Mouse (Mus musculus): ENCODE measurements around the gene Galnt18. TPM values are rescaled to one million over a fixed set of nuclear protein-coding genes. Genes with fewer than 3 reads are reported as not detected.

The Galnt18 gene
- polyA plus RNA-seq, 1 experiment from 2014 or later, result 35.6 TPM

DNA sequence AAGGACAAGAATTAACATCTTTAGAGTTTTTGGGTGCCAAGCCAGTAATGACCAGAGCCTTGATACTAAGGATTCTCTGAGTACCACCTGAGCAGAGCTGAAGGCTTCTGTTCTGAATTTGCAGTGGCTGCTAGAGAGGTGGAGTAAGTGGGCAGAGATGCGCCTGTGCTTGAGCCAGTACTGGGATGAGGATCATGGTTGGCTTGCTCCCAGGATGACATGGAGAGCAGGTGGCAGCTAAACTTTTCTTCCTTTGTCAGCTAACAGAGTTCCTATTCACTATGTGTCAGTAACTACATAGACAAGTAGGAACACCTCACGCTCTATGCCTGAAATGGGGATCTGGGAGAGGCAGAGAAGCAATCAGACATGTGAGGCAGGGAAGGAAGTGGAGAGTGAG is 264.3 kb downstream of the Galnt18 start:
- 68% methylated on average over 2 of the region's 2 CpGs for WGBS
- no peak for ATAC-seq (ENCODE audit: insufficient read depth, low FRiP score)
- no peaks in the 10 kb centered on the region for H3K36me3 ChIP-seq (ENCODE audit: control insufficient read depth, insufficient read depth, low read length)
- H3K27ac ChIP-seq (ENCODE audit: low read length), result no peak overlapping the region
- no peaks in the 10 kb centered on the region for H3K9me3 ChIP-seq (replicated peaks; ENCODE audit: control insufficient read depth, low read length)
- H3K4me3 ChIP-seq (replicated peaks; ENCODE audit: low read length), result no peak overlapping the region
- no peak overlapping the region for H3K9ac ChIP-seq (ENCODE audit: low read length)
- H3K4me2 ChIP-seq (ENCODE audit: low read depth, low read length), result no peak overlapping the region
- H3K4me1 ChIP-seq (ENCODE audit: control insufficient read depth, insufficient read depth, low read length), result peaks cover 13% of the 10 kb centered on the region; the same call in 1 of the 2 replicates
- no peaks in the 10 kb centered on the region for H3K27me3 ChIP-seq (ENCODE audit: control insufficient read depth, insufficient read depth, low read length)

DNA sequence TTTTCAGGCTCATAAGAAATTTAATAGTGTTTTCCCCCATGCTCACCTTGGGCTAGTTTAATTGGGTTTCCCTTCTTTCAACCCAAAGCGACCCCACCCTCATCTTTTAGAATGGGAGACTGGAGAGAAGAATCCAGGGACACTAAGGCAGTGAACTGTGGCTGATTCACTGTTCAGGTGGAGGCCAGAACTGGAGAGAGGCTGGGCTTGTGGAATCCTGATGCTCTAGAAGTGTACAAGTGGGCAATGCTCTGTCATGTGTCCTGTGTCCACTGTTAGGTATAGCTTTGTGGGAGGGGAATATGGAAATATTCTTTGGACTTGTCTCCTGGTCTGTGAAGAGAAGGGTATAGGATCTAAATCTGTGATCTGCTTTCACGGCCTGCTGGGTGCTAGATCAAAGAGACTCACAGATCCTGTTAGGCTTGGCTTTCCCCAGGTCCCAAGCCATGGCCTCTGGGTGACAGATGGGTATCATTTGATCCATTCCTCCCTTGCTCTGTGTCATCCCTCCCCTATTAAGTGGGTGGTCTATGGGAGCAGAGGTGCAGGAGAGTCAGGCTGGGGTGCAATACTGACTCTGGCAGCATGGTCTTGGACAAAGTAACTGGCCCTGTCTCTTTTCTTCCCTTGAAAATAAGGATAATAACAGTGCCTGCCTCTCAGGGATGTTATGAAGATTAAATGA is 270.5 kb downstream of the Galnt18 start:
- ATAC-seq (ENCODE audit: insufficient read depth, low FRiP score), result no peak
- H3K4me3 ChIP-seq (replicated peaks; ENCODE audit: low read length), result no peak overlapping the region
- no peak overlapping the region for H3K4me2 ChIP-seq (ENCODE audit: low read depth, low read length)
- H3K4me1 ChIP-seq (ENCODE audit: control insufficient read depth, insufficient read depth, low read length), result no peaks in the 10 kb centered on the region
- H3K36me3 ChIP-seq (ENCODE audit: control insufficient read depth, insufficient read depth, low read length), result no peaks in the 10 kb centered on the region
- no peak overlapping the region for H3K9ac ChIP-seq (ENCODE audit: low read length)
- no peaks in the 10 kb centered on the region for H3K9me3 ChIP-seq (replicated peaks; ENCODE audit: control insufficient read depth, low read length)
- no peak overlapping the region for H3K27ac ChIP-seq (ENCODE audit: low read length)
- no peaks in the 10 kb centered on the region for H3K27me3 ChIP-seq (ENCODE audit: control insufficient read depth, insufficient read depth, low read length)
- WGBS, result 74% methylated on average over 2 of the region's 2 CpGs

DNA sequence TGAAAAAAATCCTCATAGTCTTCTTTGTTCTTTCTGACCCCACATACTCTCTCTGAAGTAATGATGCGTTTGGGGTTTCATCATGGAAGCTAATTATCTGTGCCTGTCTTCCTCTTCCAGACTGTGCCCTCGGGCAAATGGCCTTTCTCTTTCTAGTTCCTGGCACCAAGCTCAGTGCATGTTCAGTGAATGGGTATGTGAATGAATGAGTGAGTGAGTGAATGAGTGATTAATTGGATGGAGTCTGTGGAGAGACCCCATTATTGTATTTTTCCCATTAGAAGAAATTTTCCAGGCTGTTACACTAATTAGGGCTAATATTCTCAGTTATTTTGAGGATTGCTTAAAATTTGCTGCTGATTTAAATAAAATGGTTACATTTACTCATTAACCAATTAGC is 279.2 kb downstream of the Galnt18 start:
- Histone ChIP-seq H3K4me1 (ENCODE audit: control insufficient read depth, insufficient read depth, low read length) (no peaks in the 10 kb centered on the region), H3K9ac (ENCODE audit: low read length) (no peak overlapping the region), H3K4me2 (ENCODE audit: low read depth, low read length) (no peak overlapping the region), H3K27ac (ENCODE audit: low read length) (no peak overlapping the region), H3K4me3 (replicated peaks; ENCODE audit: low read length) (no peak overlapping the region), H3K36me3 (ENCODE audit: control insufficient read depth, insufficient read depth, low read length) (no peaks in the 10 kb centered on the region), H3K27me3 (ENCODE audit: control insufficient read depth, insufficient read depth, low read length) (no peaks in the 10 kb centered on the region), H3K9me3 (replicated peaks; ENCODE audit: control insufficient read depth, low read length) (no peaks in the 10 kb centered on the region)
- WGBS, result 81% methylated on average over 2 of the region's 2 CpGs
- no peak for ATAC-seq (ENCODE audit: insufficient read depth, low FRiP score)

DNA sequence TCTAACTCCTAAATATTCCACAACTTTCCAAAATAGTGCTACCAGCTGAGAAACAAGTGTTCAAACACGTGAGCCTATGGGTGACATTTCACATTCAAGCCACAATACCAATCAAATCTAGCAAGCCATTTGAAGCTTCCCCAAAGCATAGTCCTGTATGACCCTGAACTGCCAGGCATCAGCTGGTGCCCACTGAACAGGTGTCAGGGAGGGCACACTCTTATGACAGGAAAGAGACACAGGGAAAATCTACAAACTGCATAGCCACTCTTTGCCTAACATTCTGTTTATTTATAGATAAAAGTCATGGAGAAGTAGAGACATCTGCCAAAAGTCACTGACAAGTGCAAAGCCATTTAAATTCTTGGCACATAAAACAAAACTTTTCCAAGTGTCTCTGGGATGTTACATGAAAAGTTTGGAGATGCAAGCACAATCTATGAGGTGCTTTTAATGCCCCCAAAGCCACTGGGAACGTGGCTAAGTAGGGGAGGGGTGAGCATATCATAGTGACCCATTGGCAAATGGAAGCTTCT is 280.5 kb downstream of the Galnt18 start:
- H3K9ac ChIP-seq (ENCODE audit: low read length), result no peak overlapping the region
- no peak overlapping the region for H3K4me3 ChIP-seq (replicated peaks; ENCODE audit: low read length)
- ATAC-seq (ENCODE audit: insufficient read depth, low FRiP score), result no peak
- no peaks in the 10 kb centered on the region for H3K27me3 ChIP-seq (ENCODE audit: control insufficient read depth, insufficient read depth, low read length)
- no peaks in the 10 kb centered on the region for H3K4me1 ChIP-seq (ENCODE audit: control insufficient read depth, insufficient read depth, low read length)
- H3K36me3 ChIP-seq (ENCODE audit: control insufficient read depth, insufficient read depth, low read length), result no peaks in the 10 kb centered on the region
- WGBS, result 54% methylated on average over 2 of the region's 2 CpGs
- no peaks in the 10 kb centered on the region for H3K9me3 ChIP-seq (replicated peaks; ENCODE audit: control insufficient read depth, low read length)
- no peak overlapping the region for H3K4me2 ChIP-seq (ENCODE audit: low read depth, low read length)
- H3K27ac ChIP-seq (ENCODE audit: low read length), result no peak overlapping the region

DNA sequence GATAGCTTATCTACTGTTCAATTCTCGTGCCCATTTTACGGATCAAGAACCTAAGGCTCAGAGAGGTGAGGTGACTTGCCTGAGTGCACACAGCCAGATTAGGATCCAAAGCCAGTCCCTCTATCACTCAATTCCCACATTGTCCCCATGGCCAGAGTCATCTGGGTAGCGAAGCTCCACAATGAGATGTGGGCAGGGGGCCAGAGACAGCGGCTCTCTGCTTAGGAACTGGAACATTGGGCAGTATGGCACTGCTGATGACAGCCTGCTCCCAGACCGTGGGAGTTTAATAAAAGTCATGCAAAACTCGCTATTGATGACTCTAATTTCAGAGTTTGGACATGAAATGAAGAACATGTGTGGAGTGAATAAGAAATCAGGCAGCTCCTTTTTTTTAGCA is 282.6 kb downstream of the Galnt18 start:
- Histone ChIP-seq H3K36me3 (ENCODE audit: control insufficient read depth, insufficient read depth, low read length) (no peaks in the 10 kb centered on the region), H3K27me3 (ENCODE audit: control insufficient read depth, insufficient read depth, low read length) (no peaks in the 10 kb centered on the region), H3K9me3 (replicated peaks; ENCODE audit: control insufficient read depth, low read length) (no peaks in the 10 kb centered on the region), H3K4me1 (ENCODE audit: control insufficient read depth, insufficient read depth, low read length) (no peaks in the 10 kb centered on the region), H3K27ac (ENCODE audit: low read length) (no peak overlapping the region), H3K4me3 (replicated peaks; ENCODE audit: low read length) (no peak overlapping the region), H3K9ac (ENCODE audit: low read length) (no peak overlapping the region), H3K4me2 (ENCODE audit: low read depth, low read length) (no peak overlapping the region)
- WGBS, result 86% methylated on average over 6 of the region's 6 CpGs
- no peak for ATAC-seq (ENCODE audit: insufficient read depth, low FRiP score)

DNA sequence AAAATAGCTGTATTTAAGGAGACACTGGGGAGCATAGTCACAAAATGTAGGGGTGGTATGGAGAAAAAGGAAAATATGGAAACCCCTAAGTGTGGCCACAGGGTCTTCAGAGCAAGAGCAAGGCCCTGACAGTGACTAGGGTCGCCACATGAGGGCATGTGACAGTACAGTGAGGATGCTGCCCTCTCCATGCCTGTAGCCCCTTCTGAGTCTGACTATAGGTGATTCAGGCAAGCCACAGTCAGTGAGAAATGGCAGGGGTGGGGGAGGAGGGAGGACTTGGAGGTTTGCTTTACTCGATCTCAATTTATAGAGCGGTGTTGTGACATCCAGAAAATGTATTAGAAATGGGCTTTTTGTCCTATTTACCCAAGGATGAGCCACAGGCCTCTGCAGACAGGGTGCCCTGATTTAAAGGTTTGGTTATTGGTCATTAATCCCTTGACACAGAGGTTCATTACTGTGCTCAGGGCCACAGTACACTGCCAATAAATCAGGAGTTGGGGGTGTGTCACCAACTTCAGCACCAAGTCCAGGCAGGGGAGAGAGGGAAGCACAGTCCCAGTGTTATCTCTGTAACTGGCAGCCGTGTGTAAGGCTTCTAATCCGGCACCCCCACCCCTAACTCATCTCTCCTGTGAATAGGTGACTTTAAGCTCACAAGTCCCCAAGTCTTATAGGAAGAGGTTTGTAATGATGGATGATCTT is 287.4 kb downstream of the Galnt18 start:
- no peaks in the 10 kb centered on the region for H3K36me3 ChIP-seq (ENCODE audit: control insufficient read depth, insufficient read depth, low read length)
- H3K27ac ChIP-seq (ENCODE audit: low read length), result no peak overlapping the region
- H3K27me3 ChIP-seq (ENCODE audit: control insufficient read depth, insufficient read depth, low read length), result no peaks in the 10 kb centered on the region
- WGBS, result 54% methylated on average over 5 of the region's 5 CpGs
- no peak overlapping the region for H3K9ac ChIP-seq (ENCODE audit: low read length)
- no peak for ATAC-seq (ENCODE audit: insufficient read depth, low FRiP score)
- H3K9me3 ChIP-seq (replicated peaks; ENCODE audit: control insufficient read depth, low read length), result no peaks in the 10 kb centered on the region
- H3K4me2 ChIP-seq (ENCODE audit: low read depth, low read length), result no peak overlapping the region
- no peaks in the 10 kb centered on the region for H3K4me1 ChIP-seq (ENCODE audit: control insufficient read depth, insufficient read depth, low read length)
- no peak overlapping the region for H3K4me3 ChIP-seq (replicated peaks; ENCODE audit: low read length)

DNA sequence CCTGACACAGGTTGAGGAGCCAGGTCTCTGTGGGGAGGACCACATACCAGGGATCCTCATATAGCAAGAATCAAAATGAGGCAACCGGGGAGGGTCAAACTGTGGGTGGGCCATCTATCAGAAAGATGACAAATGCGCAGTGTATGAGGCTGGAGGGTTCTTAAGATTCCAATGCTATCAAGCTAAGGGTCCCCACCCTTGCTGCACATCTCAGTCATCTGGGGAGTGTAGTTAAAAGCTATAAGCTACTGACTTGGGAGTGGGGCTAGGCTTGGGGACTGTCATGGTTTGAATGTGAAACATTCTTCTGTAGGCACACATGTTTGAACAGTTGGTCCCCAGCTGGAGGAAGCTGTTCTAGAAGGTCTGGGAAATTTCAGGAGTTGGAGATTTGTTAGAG is 288.2 kb downstream of the Galnt18 start:
- Histone ChIP-seq H3K27me3 (ENCODE audit: control insufficient read depth, insufficient read depth, low read length) (no peaks in the 10 kb centered on the region), H3K36me3 (ENCODE audit: control insufficient read depth, insufficient read depth, low read length) (no peaks in the 10 kb centered on the region), H3K27ac (ENCODE audit: low read length) (no peak overlapping the region), H3K9me3 (replicated peaks; ENCODE audit: control insufficient read depth, low read length) (no peaks in the 10 kb centered on the region), H3K4me1 (ENCODE audit: control insufficient read depth, insufficient read depth, low read length) (no peaks in the 10 kb centered on the region), H3K4me3 (replicated peaks; ENCODE audit: low read length) (no peak overlapping the region), H3K4me2 (ENCODE audit: low read depth, low read length) (no peak overlapping the region), H3K9ac (ENCODE audit: low read length) (no peak overlapping the region)
- ATAC-seq (ENCODE audit: insufficient read depth, low FRiP score), result no peak
- 78% methylated on average over 2 of the region's 2 CpGs for WGBS

DNA sequence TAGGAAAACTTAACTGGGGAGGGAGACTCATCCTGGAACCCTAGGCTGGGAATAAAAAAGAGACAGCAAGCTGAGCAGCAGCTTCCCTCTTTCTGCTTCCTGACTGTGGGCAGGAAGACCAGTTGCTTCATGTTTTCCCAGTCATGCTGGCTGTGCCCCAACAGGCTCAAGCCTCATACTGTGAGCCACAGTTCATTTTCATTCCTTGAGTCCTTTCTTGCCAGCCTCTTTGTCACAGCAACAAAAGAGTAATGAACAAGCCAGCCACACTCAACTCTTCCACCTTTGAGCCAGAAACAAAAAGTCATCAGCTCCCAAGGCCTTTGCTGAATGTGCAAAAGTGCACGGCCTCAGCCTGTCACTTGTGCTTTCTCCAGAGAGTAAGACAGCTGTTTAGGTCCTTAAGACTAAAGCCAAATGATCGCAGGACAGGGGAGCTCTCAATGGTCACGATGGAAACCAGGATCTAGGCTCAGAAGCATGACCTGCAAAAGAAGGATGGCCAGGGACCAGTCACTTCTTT is 292.9 kb downstream of the Galnt18 start:
- no peaks in the 10 kb centered on the region for H3K27me3 ChIP-seq (ENCODE audit: control insufficient read depth, insufficient read depth, low read length)
- H3K4me1 ChIP-seq (ENCODE audit: control insufficient read depth, insufficient read depth, low read length), result no peaks in the 10 kb centered on the region
- no peak for ATAC-seq (ENCODE audit: insufficient read depth, low FRiP score)
- no peaks in the 10 kb centered on the region for H3K9me3 ChIP-seq (replicated peaks; ENCODE audit: control insufficient read depth, low read length)
- H3K27ac ChIP-seq (ENCODE audit: low read length), result no peak overlapping the region
- H3K9ac ChIP-seq (ENCODE audit: low read length), result no peak overlapping the region
- no peak overlapping the region for H3K4me2 ChIP-seq (ENCODE audit: low read depth, low read length)
- H3K36me3 ChIP-seq (ENCODE audit: control insufficient read depth, insufficient read depth, low read length), result no peaks in the 10 kb centered on the region
- WGBS, result 64% methylated on average over 3 of the region's 3 CpGs
- H3K4me3 ChIP-seq (replicated peaks; ENCODE audit: low read length), result no peak overlapping the region

DNA sequence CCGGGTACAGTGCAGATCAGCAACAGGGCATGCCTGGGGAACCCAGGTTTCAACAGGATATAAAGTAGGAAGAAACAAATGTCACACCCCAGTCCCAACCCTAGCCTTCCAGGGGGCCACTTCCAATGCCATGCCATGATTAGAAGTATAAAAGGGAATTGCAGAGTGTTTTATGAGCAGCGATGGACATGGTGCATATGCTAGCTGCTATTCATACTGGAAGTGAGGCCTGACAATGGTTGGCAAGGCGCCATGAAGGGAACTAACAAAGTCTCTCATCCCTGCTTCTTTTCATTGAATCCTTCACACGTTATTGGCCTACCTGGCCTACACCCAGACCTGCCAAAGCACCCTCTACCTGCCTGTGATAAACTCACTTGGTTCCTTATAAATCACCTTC is 295.9 kb downstream of the Galnt18 start:
- ATAC-seq (ENCODE audit: insufficient read depth, low FRiP score), result no peak
- Histone ChIP-seq H3K4me2 (ENCODE audit: low read depth, low read length) (no peak overlapping the region), H3K9me3 (replicated peaks; ENCODE audit: control insufficient read depth, low read length) (no peaks in the 10 kb centered on the region), H3K4me3 (replicated peaks; ENCODE audit: low read length) (no peak overlapping the region), H3K9ac (ENCODE audit: low read length) (no peak overlapping the region), H3K4me1 (ENCODE audit: control insufficient read depth, insufficient read depth, low read length) (no peaks in the 10 kb centered on the region), H3K36me3 (ENCODE audit: control insufficient read depth, insufficient read depth, low read length) (no peaks in the 10 kb centered on the region), H3K27ac (ENCODE audit: low read length) (no peak overlapping the region), H3K27me3 (ENCODE audit: control insufficient read depth, insufficient read depth, low read length) (no peaks in the 10 kb centered on the region)
- 73% methylated on average over 4 of the region's 4 CpGs for WGBS
